Mouse (Mus musculus): ENCODE results near the gene Cwc15.

The Cwc15 gene

GRCm38 (mm10) chr9:14548366-14548761, 47.9 kb downstream of the Cwc15 start:
- DNase-seq = no peak

- DNase-seq = no peak
Measured at GRCm38 (mm10) chr9:14558332-14558731, 57.9 kb downstream of the Cwc15 start.

- no peak for DNase-seq
Measured at GRCm38 (mm10) chr9:14559430-14559829, 59.0 kb downstream of the Cwc15 start.

- DNase-seq = no peak
Measured at GRCm38 (mm10) chr9:14559996-14560395, 59.6 kb downstream of the Cwc15 start.
